Mouse (Mus musculus): ENCODE measurements around the gene Kmt2a. TPM values are rescaled to one million over a fixed set of nuclear protein-coding genes. Genes with fewer than 3 reads are reported as not detected.

The Kmt2a gene
- total RNA-seq (2021) = 10 to 100 TPM; 22.9 to 23.5 TPM

- peak; percentile 100 for DNase-seq
Observed at GRCm38 (mm10) chr9:44881221-44881871, at the start of gene Kmt2a. Kmt2a (minus strand) TSS chr9:44881296.

- no peak for DNase-seq
Observed at GRCm38 (mm10) chr9:44921543-44921942, 40.4 kb upstream of the Kmt2a start.

DNA sequence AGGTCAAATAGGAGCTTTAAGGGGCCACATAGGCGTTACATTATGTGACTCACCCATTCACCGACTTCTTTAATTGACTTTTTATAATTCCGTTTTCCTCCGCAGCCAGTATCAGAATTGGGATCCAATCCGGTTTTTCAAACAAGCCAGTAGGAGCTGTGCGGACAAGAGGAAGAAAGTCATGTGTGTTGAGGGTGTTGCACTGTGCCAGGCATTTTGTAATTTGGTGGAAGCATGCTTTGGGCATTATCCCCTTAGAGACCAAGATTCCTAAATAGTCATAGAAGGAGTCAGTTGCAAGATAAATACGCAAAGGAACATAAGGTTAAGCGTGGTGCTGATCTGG, 40.0 kb upstream of the Kmt2a start:
- no peak for DNase-seq

GRCm38 (mm10) chr9:44920374-44921122, 39.5 kb upstream of the Kmt2a start, which contains the start of gene Atp5l:
Atp5l (minus strand) TSS chr9:44920742.
- DNase-seq = peak; percentile 85

DNA sequence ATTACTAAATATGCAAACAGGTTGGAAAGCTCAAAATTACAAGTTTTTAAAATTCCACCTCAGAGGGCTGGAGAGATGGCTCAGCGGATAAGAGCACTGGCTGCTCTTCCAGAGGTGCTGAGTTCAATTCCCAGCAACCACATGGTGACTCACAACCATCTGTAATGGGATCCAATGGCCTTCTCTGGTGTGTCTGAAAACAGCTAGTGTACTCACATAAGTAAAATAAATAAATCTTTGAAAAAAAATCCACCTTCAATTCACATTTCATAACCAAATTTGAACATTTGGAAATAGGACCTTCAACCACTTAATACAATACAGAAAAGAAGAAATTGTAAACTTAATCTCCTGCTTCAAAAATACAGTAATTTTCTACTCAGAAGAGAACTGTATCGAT, 38.5 kb upstream of the Kmt2a start:
- no peak for DNase-seq

- DNase-seq = peak; percentile 59
Observed at GRCm38 (mm10) chr9:44916196-44916595, 35.1 kb upstream of the Kmt2a start.

- no peak for DNase-seq
Observed at GRCm38 (mm10) chr9:44914706-44915105, 33.6 kb upstream of the Kmt2a start.

DNA sequence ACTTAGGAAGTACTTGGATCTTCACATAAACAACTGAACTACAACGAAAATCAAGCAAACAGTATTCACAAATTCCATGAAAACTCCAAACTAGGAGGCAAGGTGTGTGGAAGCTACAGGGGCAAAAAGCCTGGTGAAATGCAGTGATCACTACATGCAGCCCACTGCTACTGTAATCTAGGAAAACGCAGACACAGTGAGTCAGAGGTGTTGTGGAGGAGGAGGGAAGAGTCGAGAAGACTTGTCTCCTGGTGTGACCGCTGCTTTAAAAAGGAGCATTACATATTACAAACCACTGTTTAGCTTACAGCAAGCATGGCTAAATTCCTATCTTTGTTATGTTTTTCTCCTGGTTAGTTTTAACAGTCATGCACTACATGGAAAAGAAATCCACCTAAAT, 30.3 kb upstream of the Kmt2a start:
- DNase-seq = no peak

DNA sequence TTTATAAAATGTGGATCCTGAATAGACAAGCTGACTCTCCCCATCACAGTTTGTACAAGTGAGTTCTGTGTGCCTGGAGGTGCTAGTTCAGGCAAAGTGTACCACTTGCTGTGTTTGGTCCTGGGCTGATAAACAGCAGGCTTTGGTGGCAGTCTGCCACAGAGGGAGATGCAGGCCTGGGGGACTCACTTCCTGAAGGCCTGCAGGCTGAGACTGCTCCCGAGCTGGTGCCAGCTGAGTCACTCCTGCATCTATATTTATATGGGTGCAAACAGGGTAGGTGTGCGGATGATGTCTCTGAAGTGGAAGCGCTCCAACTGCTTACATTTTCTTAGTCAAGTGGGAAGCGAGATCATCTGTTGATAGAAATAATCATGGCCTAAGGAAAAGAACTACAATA, 24.5 kb upstream of the Kmt2a start:
- DNase-seq = peak; percentile 67

GRCm38 (mm10) chr9:44904964-44905363, 23.9 kb upstream of the Kmt2a start:
- DNase-seq = peak; percentile 81

- no peak for DNase-seq
Observed at GRCm38 (mm10) chr9:44903856-44904255, 22.8 kb upstream of the Kmt2a start.

DNA sequence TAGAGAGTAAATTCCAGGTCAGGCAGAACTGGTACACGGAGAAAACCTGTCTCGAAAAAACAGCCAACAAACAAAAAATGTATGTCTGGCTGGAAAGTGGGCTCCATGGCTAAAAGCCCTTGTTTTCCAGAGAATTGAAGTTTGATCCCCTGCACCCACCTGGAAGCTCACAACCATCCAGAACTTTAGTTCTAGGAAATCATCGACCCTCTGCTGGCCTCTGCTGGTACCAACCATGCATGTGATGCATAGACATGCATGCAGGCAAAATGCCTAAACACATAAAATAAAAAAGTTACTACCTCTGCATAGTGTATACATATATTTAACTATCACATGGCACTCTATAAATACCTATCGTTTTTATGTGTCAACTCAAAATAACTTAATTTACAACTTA, 19.3 kb upstream of the Kmt2a start:
- no peak for DNase-seq

DNA sequence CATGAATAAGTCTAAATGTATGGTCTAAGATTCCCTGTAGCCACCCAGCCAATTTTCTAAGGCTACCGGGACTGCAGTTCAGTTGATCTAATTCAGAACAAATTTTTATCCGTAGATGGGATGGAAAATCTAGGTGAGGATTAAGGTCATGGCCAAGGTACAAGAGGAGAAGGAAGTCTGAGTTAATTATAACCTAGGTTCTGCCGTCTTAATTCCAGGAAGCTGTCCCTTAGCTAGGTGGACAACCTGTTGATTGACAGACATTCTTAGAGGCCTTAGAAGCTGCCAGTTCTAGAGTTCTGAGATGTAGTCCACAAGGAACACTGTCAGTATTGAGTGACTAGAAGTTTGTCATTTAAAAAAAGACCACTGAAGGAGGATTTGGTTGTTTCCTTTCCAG, 18.6 kb upstream of the Kmt2a start:
- no peak for DNase-seq

GRCm38 (mm10) chr9:44897024-44897423, 15.9 kb upstream of the Kmt2a start:
- DNase-seq = no peak

GRCm38 (mm10) chr9:44892664-44893063, 11.6 kb upstream of the Kmt2a start:
- DNase-seq = no peak

- no peak for DNase-seq
Observed at GRCm38 (mm10) chr9:44891210-44891609, 10.1 kb upstream of the Kmt2a start.

- DNase-seq = no peak
Observed at GRCm38 (mm10) chr9:44890122-44890521, 9.0 kb upstream of the Kmt2a start.

DNA sequence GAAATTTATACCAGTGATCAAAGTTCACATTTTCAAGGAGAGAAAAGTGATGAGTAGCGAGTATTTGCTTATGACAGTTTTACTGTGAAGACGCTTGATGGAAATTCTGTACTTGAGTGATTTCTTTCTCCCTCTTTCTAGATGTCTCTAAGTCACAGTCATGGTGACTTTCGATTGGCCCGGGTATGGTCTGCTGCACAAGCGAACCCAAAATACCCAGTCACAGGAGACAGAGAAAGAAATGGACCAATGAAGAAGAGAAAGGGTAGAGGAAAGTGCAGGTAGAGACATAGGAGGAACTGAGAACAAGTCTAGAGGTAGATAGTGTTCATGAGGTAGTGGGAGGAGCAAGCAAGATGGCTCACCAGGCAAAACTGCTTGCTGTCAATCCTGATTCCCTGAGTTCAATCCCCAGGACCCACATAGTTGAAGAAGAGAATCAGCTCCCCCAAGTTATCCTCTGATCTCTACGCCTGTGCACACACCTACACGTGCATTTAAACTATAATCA, 7.1 kb upstream of the Kmt2a start:
- DNase-seq = no peak

- no peak for DNase-seq
Observed at GRCm38 (mm10) chr9:44882981-44883569, 2.0 kb upstream of the Kmt2a start.

GRCm38 (mm10) chr9:44882436-44882980, 1.4 kb upstream of the Kmt2a start:
- DNase-seq = peak; percentile 64

GRCm38 (mm10) chr9:44881941-44882435, 892 bp upstream of the Kmt2a start:
- DNase-seq = peak; percentile 71

GRCm38 (mm10) chr9:44880309-44881081, 601 bp downstream of the Kmt2a start:
- peak; percentile 44 for DNase-seq
